Mouse (Mus musculus) ES-E14 (cell line): ENCODE data around the gene Dock4. TPM values are rescaled to one million over a fixed set of nuclear protein-coding genes. Genes with fewer than 3 reads are reported as not detected.

ENCODE experiments used
- DNase-seq: peaks from one replicate; pipeline ENCODE4 v3.0.0-alpha.2; 2013; ENCODE audit warnings: low read depth, low spot score
- H3K27ac ChIP-seq: 2 replicates; pipeline ENCODE4 v1.5.1; 2012; ENCODE audit warnings: low read depth, mild to moderate bottlenecking, low read length, moderate library complexity, mixed read lengths; ENCODE audit not compliant: poor library complexity, insufficient read depth, severe bottlenecking
- H3K36me3 ChIP-seq: 2 replicates; pipeline ENCODE4 v1.6.1; 2012; ENCODE audit warnings: mild to moderate bottlenecking, low read length, moderate library complexity, mixed read lengths; ENCODE audit not compliant: control insufficient read depth, poor library complexity, insufficient read depth, severe bottlenecking
- H3K4me1 ChIP-seq, 2 experiments: fragments of 150-350 bp in 1 of 2; sonication (generic) in 1 of 2; 2 replicates each; pipeline ENCODE4 v1.6.1; 2012; ENCODE audit warnings: low read length in 2 of 2, mild to moderate bottlenecking in 1 of 2, mixed read lengths in 1 of 2; ENCODE audit not compliant: control insufficient read depth in 2 of 2, insufficient read depth in 2 of 2, poor library complexity in 1 of 2
- H3K4me3 ChIP-seq, 2 experiments: fragments of 150-350 bp in 1 of 2; sonication (generic) in 1 of 2; 2 replicates each; pipeline ENCODE4 v1.5.1; 2012; ENCODE audit warnings: low read length in 2 of 2, low read depth in 1 of 2, mild to moderate bottlenecking in 1 of 2, mixed read lengths in 1 of 2; ENCODE audit not compliant: insufficient read depth in 1 of 2, poor library complexity in 1 of 2, severe bottlenecking in 1 of 2
- H3K9ac ChIP-seq: 2 replicates; pipeline ENCODE4 v1.6.1; 2012; ENCODE audit warnings: low read depth, mild to moderate bottlenecking, low read length, mixed read lengths; ENCODE audit not compliant: poor library complexity, insufficient read depth, severe bottlenecking
- H3K9me3 ChIP-seq: fragments of 150-350 bp; sonication (generic); 2 replicates; pipeline ENCODE4 v1.6.1; 2012; ENCODE audit warnings: low read depth, mild to moderate bottlenecking, low read length; ENCODE audit not compliant: control insufficient read depth, insufficient read depth
- CHD2 ChIP-seq: IDR thresholded peaks from 2 replicates; pipeline ENCODE4 v1.6.1; 2014; ENCODE audit warnings: mild to moderate bottlenecking, low read depth, low read length, inconsistent platforms
- HCFC1 ChIP-seq: IDR thresholded peaks from 2 replicates; pipeline ENCODE4 v1.6.1; 2012; ENCODE audit warnings: low read length, inconsistent platforms, borderline replicate concordance; ENCODE audit not compliant: insufficient read depth
- MAFK ChIP-seq: IDR thresholded peaks from 2 replicates; pipeline ENCODE4 v1.6.1; 2014; ENCODE audit warnings: mild to moderate bottlenecking, low read depth, low read length, inconsistent platforms; ENCODE audit not compliant: insufficient read depth
- ZC3H11A ChIP-seq: IDR thresholded peaks from 2 replicates; pipeline ENCODE4 v1.6.1; 2012; ENCODE audit warnings: low read depth, mild to moderate bottlenecking, inconsistent platforms, low read length, borderline replicate concordance
- ZNF384 ChIP-seq: IDR thresholded peaks from 2 replicates; pipeline ENCODE4 v1.6.1; 2012; ENCODE audit warnings: low read depth, low read length, inconsistent platforms
- in situ Hi-C, 2 experiments: fragments of 600-800 bp; cut with MboI; formaldehyde crosslinking; loops; one replicate each; pipeline ENCODE4 v1.15.1; 2025; ENCODE audit warnings: low sequenced_read_pairs in 2 of 2, inconsistent platforms in 1 of 2; ENCODE audit not compliant: unreplicated experiment in 2 of 2
- total RNA-seq: library from RNA; depleted of rRNA; stranded (reverse); fragments of 300-350 nt; gene quantifications from 2 replicates; pipeline ENCODE4 v1.2.3, GENCODE M21; 2012

Gene Dock4
- total RNA-seq, 1 experiment: 7.9 TPM

DNA sequence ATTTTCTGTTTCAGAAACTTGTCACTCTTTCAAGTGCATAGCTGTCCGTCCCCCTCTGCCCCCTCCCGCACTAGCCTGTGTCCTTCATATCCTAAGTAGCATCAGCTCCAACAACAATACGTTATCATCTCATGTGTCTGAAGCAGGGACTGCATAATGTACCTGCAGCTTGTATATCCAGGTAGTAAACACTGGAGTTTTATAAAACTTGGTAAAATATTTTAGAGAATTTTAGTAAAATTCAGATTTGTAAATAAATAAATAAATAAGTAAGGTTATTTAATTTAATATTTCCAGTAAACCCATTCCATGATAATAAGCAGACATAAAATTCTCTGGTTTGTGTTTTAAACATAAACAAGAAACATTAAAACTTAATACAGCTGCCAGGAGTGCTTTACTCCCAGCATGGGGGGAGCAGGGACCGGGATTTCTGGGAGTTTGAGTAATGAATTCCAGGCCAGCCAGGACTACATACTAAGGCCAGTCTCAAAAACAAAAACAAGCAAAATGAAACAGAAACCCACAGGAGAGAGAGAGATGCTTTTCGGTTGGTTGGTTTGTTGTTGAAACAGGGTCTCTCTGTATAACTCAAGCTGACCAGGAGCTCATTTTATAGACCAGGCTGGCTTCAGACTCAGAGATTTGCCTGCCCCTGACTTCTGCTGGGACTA lies 352.7 kb downstream of the Dock4 start:
- Histone ChIP-seq H3K27ac (no peak overlapping the region), H3K9ac (no peak overlapping the region), H3K9me3 (no peaks in the 10 kb centered on the region), H3K36me3 (no peaks in the 10 kb centered on the region), H3K4me1 (peaks cover 4 to 9% of the 10 kb centered on the region in 2 experiments), H3K4me3 (no peak overlapping the region)
- in situ Hi-C loops: no loop called here
- no peak for TF ChIP-seq HCFC1
- TF ChIP-seq CHD2: no peak
- no peak for TF ChIP-seq ZNF384
- TF ChIP-seq ZC3H11A: no peak
- DNase-seq: no peak

DNA sequence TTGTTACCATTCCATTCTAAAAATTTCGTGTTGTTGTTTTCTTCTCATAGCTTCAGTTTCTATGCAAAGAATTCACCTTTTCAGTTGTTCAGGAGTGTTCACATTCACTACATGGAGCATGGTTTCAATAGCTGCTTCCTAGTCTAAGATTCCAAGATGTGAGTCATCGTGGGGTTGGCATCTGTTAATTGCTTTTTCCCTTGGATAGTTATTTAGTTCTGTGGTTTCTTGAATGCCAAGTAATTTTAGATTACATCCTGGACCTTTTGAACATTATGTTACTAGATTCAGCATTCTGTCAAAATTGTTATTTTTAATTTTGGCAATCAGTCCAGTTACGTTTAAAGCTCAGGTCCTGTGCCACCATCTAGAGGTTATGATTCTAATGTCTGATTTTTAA lies 355.7 kb downstream of the Dock4 start:
- H3K9me3 ChIP-seq: no peaks in the 10 kb centered on the region
- H3K27ac ChIP-seq: no peak overlapping the region
- H3K4me1 ChIP-seq: peaks cover 0 to 5% of the 10 kb centered on the region in 2 experiments; a peak in 1 of 4 replicates
- H3K36me3 ChIP-seq: no peaks in the 10 kb centered on the region
- H3K9ac ChIP-seq: no peak overlapping the region
- DNase-seq: no peak
- no peak overlapping the region for H3K4me3 ChIP-seq
- in situ Hi-C loops: loop anchor here (25.0 kb wide), 2 partner anchors 214 to 539 kb away; no protein-coding TSS in a partner anchor
- no peak for TF ChIP-seq ZC3H11A
- TF ChIP-seq MAFK: no peak
- TF ChIP-seq CHD2: no peak
- no peak for TF ChIP-seq HCFC1
- TF ChIP-seq ZNF384: no peak

DNA sequence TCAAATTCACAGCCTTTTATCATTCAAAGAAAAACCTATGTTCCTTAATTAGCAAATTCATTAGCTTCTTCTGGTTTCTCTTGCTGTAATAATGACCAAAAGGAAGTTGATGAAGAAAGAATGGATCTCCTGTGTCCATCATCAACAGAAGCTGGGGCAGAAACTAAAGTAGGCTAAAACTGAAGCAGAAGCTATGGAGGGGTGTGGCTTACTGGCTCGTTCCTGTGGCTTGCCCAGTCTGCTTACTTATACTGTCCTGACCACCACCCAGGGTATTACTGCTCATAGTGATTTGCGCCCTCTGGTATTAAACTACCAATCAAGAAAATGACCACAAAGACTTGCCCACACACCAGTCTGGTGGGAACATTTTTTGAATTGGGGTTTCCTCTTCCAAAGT lies 359.5 kb downstream of the Dock4 start:
- H3K9me3 ChIP-seq: no peaks in the 10 kb centered on the region
- in situ Hi-C loops: loop anchor here (25.0 kb wide), 2 partner anchors 218 to 543 kb away; no protein-coding TSS in a partner anchor
- DNase-seq: no peak
- H3K4me3 ChIP-seq: no peak overlapping the region
- H3K9ac ChIP-seq: no peak overlapping the region
- H3K36me3 ChIP-seq: no peaks in the 10 kb centered on the region
- TF ChIP-seq MAFK (no peak), ZNF384 (no peak), ZC3H11A (no peak), HCFC1 (no peak), CHD2 (no peak)
- H3K4me1 ChIP-seq: no peaks in the 10 kb centered on the region
- H3K27ac ChIP-seq: no peak overlapping the region

DNA sequence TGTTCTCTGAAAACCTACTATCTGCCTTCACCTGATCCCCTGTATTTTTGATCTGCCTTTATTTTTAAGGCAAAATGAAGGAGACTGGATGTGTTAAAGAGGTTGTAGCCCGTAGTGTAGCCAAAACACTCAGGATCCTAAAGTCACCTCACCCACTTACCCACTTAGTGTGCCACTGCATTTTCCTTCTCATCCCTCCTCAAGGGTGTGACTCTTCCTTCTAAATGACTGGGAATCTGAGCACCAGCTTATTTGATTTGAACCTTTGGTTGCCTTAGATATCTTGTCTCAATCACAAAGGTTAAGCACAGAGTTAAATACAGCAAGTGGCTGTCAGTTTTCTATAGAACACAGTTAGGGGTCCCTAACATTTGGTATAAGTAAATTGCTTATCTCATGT lies 362.2 kb downstream of the Dock4 start:
- Histone ChIP-seq H3K4me3 (no peak overlapping the region), H3K9me3 (no peaks in the 10 kb centered on the region), H3K4me1 (no peaks in the 10 kb centered on the region), H3K36me3 (no peaks in the 10 kb centered on the region), H3K9ac (no peak overlapping the region), H3K27ac (no peak overlapping the region)
- in situ Hi-C loops: loop anchor here (25.0 kb wide), 2 partner anchors 221 to 546 kb away; no protein-coding TSS in a partner anchor
- TF ChIP-seq CHD2 (no peak), ZNF384 (no peak), ZC3H11A (no peak)
- no peak for DNase-seq

DNA sequence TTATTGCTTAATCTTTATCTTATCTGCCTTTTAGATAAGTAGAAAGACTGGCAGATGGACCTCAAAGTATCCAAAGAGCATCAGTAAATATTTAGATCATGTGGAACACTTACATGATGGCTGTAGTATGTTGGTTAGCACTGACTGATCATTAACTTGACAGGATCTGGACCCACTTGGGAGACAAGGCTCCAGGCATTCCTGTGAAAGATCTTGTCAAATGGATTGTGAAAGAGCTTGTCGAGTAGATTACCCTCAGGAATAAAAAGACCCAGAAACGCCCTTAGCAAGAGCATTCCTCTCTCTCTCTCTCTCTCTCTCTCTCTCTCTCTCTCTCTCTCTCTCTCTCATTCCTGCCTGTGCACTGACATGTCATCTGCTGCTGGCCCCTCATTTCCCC lies 367.7 kb downstream of the Dock4 start:
- Histone ChIP-seq H3K9me3 (no peaks in the 10 kb centered on the region), H3K4me3 (no peak overlapping the region), H3K27ac (no peak overlapping the region), H3K9ac (no peak overlapping the region), H3K36me3 (no peaks in the 10 kb centered on the region), H3K4me1 (peaks cover 0 to 2% of the 10 kb centered on the region in 2 experiments; a peak in 1 of 4 replicates)
- DNase-seq: no peak
- in situ Hi-C loops: loop anchor here (25.0 kb wide), 2 partner anchors 226 to 551 kb away; no protein-coding TSS in a partner anchor
- TF ChIP-seq HCFC1 (no peak), ZC3H11A (no peak), CHD2 (no peak), ZNF384 (no peak), MAFK (no peak)
